15 mouse cellular contexts compared by ENCODE assay signal in the genomic region with DNA sequence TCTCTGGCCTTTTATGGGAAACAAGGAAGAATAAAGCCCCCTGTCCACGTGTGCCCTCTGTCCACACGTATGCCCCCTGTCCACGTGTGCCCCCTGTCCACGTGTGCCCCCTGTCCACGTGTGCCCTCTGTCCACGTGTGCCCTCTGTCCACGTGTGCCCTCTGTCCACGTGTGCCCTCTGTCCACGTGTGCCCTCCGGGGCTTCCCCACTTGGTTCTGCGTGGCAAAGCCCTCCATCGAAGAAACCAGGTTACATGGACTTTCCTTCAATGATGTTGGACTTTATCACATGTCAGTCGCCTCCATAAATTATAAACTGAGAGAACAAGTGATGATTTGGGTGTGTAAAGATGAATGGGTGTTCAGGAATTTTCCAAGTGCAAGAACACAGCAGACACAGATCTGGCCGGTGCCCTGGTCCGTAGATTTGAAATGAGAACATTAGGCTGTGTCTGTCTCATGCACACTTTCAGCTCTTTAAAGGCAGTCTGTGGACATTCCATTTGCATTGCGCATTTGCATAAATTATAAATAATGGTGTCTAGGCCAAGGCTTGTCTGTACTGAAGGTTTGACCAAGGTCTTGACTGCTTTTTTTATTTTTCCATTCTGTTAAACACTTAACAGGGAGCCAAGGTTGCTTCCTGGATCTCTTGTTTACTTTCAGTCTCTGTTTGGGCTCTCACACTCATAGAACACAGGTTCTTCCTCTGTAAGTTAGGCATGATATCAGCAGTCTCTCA.
"Had no signal": no experiment of that assay in that cellular context is flagged by ENCODE, and none has a peak within 500 bp of the region (broad histone marks: within the 10 kb centered on the region; RNA-seq: fewer than 3 reads in every experiment).

No protein-coding gene starts in this region.

- H3K4me3 ChIP-seq: lung, embryonic 15.5 days; midbrain, embryonic 13.5 days; midbrain, embryonic 15.5 days; neural tube, embryonic 12.5 days; stomach, embryonic 15.5 days had no signal

- H3K9me3 ChIP-seq: lung, embryonic 15.5 days; midbrain, embryonic 13.5 days; midbrain, embryonic 15.5 days; neural tube, embryonic 12.5 days; stomach, embryonic 15.5 days had no signal

- H3K4me1 ChIP-seq: neural tube, embryonic 12.5 days; stomach, embryonic 15.5 days had no signal

- H3K9ac ChIP-seq: liver, embryonic 14.5 days; lung, embryonic 15.5 days; midbrain, embryonic 13.5 days; midbrain, embryonic 15.5 days; neural tube, embryonic 12.5 days; stomach, embryonic 15.5 days had no signal

- H3K27ac ChIP-seq: liver, embryonic 14.5 days; lung, embryonic 15.5 days; midbrain, embryonic 13.5 days; midbrain, embryonic 15.5 days; neural tube, embryonic 12.5 days; stomach, embryonic 15.5 days; stomach, postnatal 0 days had no signal

- DNase-seq: lung, adult 2 months; lung, postnatal 14 days; lung, postnatal 4 days; right cerebral cortex, postnatal 14 days; thymus, adult 2 months; thymus, postnatal 25 days; thymus, postnatal 4 days had no signal

- ATAC-seq: midbrain, embryonic 13.5 days; midbrain, embryonic 15.5 days had no signal

- H3K27me3 ChIP-seq: lung, embryonic 15.5 days; midbrain, embryonic 13.5 days; midbrain, embryonic 15.5 days; neural tube, embryonic 12.5 days; stomach, embryonic 15.5 days had no signal

- H3K36me3 ChIP-seq: lung, embryonic 15.5 days; midbrain, embryonic 13.5 days; midbrain, embryonic 15.5 days; neural tube, embryonic 12.5 days; stomach, embryonic 15.5 days had no signal

- H3K4me2 ChIP-seq: lung, embryonic 15.5 days; midbrain, embryonic 11.5 days; midbrain, embryonic 13.5 days; midbrain, embryonic 15.5 days; neural tube, embryonic 12.5 days; stomach, embryonic 15.5 days had no signal
